Mouse (Mus musculus) embryo, embryonic 11.5 days (tissue): ENCODE data around the gene Ptafr.

Experiments
- DNase-seq: peaks from one replicate; pipeline ENCODE4 v3.0.0-alpha.2; 2012; ENCODE audit warnings: low read depth, low spot score

Ptafr gene

GRCm38 (mm10) chr4:132563965-132564364 is at the start of gene Ptafr:
TSS of gene Ptafr (plus strand) at chr4:132564067.
- DNase-seq = no peak

GRCm38 (mm10) chr4:132514555-132515135 is 49.2 kb upstream of the Ptafr start:
- peak; percentile 72 for DNase-seq

- peak; percentile 90 for DNase-seq
Observed at GRCm38 (mm10) chr4:132515369-132516155, 48.3 kb upstream of the Ptafr start.

- no peak for DNase-seq
Observed at GRCm38 (mm10) chr4:132518066-132518465, 45.8 kb upstream of the Ptafr start.

GRCm38 (mm10) chr4:132519188-132519587 is 44.7 kb upstream of the Ptafr start:
- DNase-seq = no peak

- DNase-seq = no peak
Observed at GRCm38 (mm10) chr4:132524321-132524741, 39.5 kb upstream of the Ptafr start.

GRCm38 (mm10) chr4:132524808-132525207 is 39.1 kb upstream of the Ptafr start:
- no peak for DNase-seq

- no peak for DNase-seq
Observed at GRCm38 (mm10) chr4:132526678-132527077, 37.2 kb upstream of the Ptafr start.

- DNase-seq = no peak
Observed at GRCm38 (mm10) chr4:132527917-132528522, 35.8 kb upstream of the Ptafr start.

GRCm38 (mm10) chr4:132529344-132529743 is 34.5 kb upstream of the Ptafr start:
- no peak for DNase-seq

GRCm38 (mm10) chr4:132530033-132530804 is 33.6 kb upstream of the Ptafr start:
- DNase-seq = no peak

- DNase-seq = no peak
Observed at GRCm38 (mm10) chr4:132532496-132532895, 31.4 kb upstream of the Ptafr start.

- peak; percentile 89 for DNase-seq
Observed at GRCm38 (mm10) chr4:132532981-132533916, 30.6 kb upstream of the Ptafr start, which contains the start of gene Atpif1. TSS of gene Atpif1 (minus strand) at chr4:132533659.

- DNase-seq = peak; percentile 91
Observed at GRCm38 (mm10) chr4:132535406-132536121, 28.3 kb upstream of the Ptafr start, which contains the start of gene Dnajc8. TSS of gene Dnajc8 (plus strand) at chr4:132535550.

- no peak for DNase-seq
Observed at GRCm38 (mm10) chr4:132539481-132539880, 24.4 kb upstream of the Ptafr start.

- no peak for DNase-seq
Observed at GRCm38 (mm10) chr4:132541413-132541812, 22.5 kb upstream of the Ptafr start.

- DNase-seq = no peak
Observed at GRCm38 (mm10) chr4:132542724-132543123, 21.1 kb upstream of the Ptafr start.

GRCm38 (mm10) chr4:132545851-132546250 is 18.0 kb upstream of the Ptafr start:
- peak; percentile 56 for DNase-seq

GRCm38 (mm10) chr4:132554221-132554620 is 9.6 kb upstream of the Ptafr start:
- no peak for DNase-seq

GRCm38 (mm10) chr4:132554653-132555052 is 9.2 kb upstream of the Ptafr start:
- DNase-seq = no peak
